Mouse (Mus musculus): ENCODE data around the gene Prkd1.

GRCm38 (mm10) chr12:50597467-50597866, 51.4 kb downstream of the Prkd1 start:
- TF ChIP-seq POLR2A (IDR thresholded peaks at IDR 0.05; ENCODE audit: extremely low read depth, insufficient read depth, low read length) = no peak
- no peak for TF ChIP-seq CTCF (IDR thresholded peaks at IDR 0.05; ENCODE audit: low read depth, low read length)
